Mouse (Mus musculus): ENCODE results near the gene Syne1. TPM values are rescaled to one million over a fixed set of nuclear protein-coding genes. Genes with fewer than 3 reads are reported as not detected.

The Syne1 gene
- polyA plus RNA-seq, 1 experiment from 2014 or later: 5.6 TPM

DNA sequence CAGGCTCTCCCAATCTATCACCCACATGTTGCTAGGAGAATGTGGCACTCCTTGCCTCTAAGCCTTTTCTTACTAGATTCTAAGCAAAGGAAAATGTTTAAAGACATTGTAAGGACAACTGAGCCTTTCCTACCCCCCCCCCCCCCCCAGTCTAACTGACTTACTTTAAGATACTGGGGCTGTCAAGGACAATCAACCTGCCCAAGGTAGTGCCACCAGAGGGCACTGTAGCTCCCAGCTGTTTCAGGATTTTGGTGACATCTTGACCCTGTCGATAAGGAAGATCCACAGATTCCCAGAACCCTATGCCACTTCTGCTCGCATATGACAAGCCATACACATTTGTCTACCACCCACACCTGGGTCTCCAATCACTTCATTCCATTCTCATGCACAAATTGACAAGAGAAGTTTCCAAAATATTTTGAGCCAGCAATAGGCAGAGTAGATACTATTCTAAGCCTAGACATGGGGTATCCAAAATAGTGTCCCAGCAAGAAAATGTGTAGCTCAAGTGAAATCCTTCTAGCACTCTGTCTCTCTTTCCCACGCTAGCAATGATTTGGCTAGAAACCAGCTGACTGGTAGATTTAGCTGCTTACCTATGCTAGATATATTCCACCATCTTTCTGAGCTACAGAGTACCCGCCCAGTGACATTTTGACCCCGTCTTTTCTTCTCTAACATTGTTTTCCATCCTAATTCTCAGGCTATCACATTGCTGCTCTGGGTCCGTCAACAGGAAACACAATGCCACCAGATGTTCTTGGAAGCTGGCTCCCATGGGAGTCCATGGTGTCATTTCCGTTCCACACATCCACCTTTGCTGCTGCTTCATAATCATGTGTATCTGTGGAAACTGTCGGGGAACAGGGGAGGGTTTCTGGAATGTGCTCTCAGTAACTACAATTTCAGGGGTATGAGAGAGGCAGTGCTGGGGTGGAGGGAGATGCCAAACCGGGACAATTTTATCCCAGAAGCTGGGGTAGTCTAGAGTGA, 70.4 kb downstream of the Syne1 start:
- H3K4me2 ChIP-seq: no peak overlapping the region
- no peak for ATAC-seq (replicated peaks; ENCODE audit: low FRiP score)
- H3K36me3 ChIP-seq: no peaks in the 10 kb centered on the region
- H3K4me1 ChIP-seq: no peaks in the 10 kb centered on the region
- no peak overlapping the region for H3K4me3 ChIP-seq (replicated peaks)
- H3K27me3 ChIP-seq: no peaks in the 10 kb centered on the region
- H3K27ac ChIP-seq: no peak overlapping the region
- WGBS: 74% methylated on average over 9 of the region's 9 CpGs
- no peak overlapping the region for H3K9ac ChIP-seq
- no peaks in the 10 kb centered on the region for H3K9me3 ChIP-seq (replicated peaks)

DNA sequence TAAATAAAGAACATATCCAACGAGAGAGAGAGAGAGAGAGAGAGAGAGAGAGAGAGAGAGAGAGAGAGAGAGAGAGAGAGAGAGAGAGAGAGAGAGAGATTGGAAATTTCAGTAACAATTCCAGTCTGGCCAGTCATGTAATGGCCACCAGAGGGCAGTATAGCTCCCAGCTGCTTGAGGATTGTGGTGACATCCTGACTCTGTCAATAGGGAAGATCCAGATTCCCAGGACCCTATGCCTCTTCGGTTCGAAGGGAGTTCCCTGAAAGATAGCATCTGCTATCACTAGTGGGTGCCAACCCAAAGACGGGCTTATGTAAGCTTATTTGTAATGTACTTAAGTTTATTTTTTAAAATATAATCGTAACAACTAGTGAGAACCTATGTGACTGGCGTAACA, 71.2 kb downstream of the Syne1 start:
- H3K9me3 ChIP-seq (replicated peaks): no peaks in the 10 kb centered on the region
- H3K4me3 ChIP-seq (replicated peaks): no peak overlapping the region
- ATAC-seq (replicated peaks; ENCODE audit: low FRiP score): no peak
- no peak overlapping the region for H3K4me2 ChIP-seq
- H3K27me3 ChIP-seq: no peaks in the 10 kb centered on the region
- no peaks in the 10 kb centered on the region for H3K36me3 ChIP-seq
- 67% methylated on average over 5 of the region's 6 CpGs for WGBS
- no peaks in the 10 kb centered on the region for H3K4me1 ChIP-seq
- H3K9ac ChIP-seq: no peak overlapping the region
- H3K27ac ChIP-seq: no peak overlapping the region

DNA sequence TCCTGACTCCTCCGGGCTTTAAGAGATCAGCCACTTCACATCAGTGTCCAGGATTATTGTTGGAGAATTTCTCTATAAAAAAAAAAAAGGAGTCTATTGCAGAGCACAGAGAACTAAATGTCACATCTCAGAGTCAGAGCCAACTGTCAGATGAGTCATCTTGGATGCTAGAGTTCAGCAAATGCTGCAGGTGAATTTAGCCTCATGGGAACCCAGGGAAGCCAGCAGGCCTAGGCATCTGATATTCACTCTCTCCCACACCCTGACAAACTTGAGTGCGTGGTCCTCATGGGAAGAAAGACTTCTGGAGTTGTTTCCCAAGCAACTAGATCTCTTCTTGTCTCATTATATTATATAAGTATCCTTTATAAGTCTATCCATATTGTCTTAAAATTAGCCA, 82.6 kb downstream of the Syne1 start:
- H3K9me3 ChIP-seq (replicated peaks): no peaks in the 10 kb centered on the region
- H3K4me1 ChIP-seq: no peaks in the 10 kb centered on the region
- no peak overlapping the region for H3K27ac ChIP-seq
- no peaks in the 10 kb centered on the region for H3K36me3 ChIP-seq
- no peak overlapping the region for H3K4me2 ChIP-seq
- WGBS: 80% methylated on average over 2 of the region's 2 CpGs
- H3K4me3 ChIP-seq (replicated peaks): no peak overlapping the region
- ATAC-seq (replicated peaks; ENCODE audit: low FRiP score): no peak
- no peak overlapping the region for H3K9ac ChIP-seq
- no peaks in the 10 kb centered on the region for H3K27me3 ChIP-seq

DNA sequence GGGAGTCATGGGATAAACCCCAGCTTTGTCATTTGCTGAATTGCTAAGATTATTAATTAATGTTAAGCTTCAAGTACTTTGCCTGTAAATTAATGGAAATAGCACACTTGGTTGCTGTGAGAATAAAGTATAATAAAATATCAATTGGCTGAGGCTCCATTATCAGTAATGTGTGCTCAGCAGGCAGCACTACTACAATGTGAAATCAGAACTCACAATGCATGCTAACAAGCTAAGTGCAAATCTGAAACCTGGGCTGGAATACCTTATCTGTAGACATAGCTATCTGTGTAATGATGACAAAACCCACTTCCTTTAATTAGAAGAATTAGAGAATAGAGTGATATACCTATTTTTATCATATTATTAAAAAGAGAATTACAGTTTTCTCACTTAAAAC, 97.5 kb downstream of the Syne1 start:
- ATAC-seq (replicated peaks; ENCODE audit: low FRiP score): no peak
- H3K4me3 ChIP-seq (replicated peaks): no peak overlapping the region

DNA sequence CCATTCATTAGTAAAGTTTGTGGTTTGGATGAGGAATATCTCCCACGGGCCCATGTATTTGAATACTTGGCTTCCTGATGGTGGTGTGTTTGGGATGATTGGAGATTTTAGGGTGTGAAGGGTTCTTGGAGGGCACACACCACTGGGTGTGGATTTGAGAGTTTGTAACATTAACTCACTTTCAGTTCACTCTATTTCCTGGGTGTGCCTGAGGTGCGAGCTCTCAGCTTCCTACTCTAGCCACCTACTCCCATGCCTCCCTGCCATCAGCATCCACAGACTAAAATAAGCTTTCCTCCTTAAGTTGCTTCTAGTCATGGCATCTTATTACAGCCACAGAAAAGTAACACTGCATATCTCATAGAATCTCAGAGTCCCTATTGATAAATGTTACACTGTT, 101.3 kb downstream of the Syne1 start:
- H3K9me3 ChIP-seq (replicated peaks): no peaks in the 10 kb centered on the region
- H3K9ac ChIP-seq: no peak overlapping the region
- no peak overlapping the region for H3K4me2 ChIP-seq
- no peak overlapping the region for H3K27ac ChIP-seq
- WGBS: 89% methylated on average over 2 of the region's 2 CpGs
- H3K4me1 ChIP-seq: no peaks in the 10 kb centered on the region
- H3K4me3 ChIP-seq (replicated peaks): no peak overlapping the region
- ATAC-seq (replicated peaks; ENCODE audit: low FRiP score): no peak
- H3K27me3 ChIP-seq: no peaks in the 10 kb centered on the region
- H3K36me3 ChIP-seq: no peaks in the 10 kb centered on the region

More for the DNA sequence above, 97.5 kb downstream of the Syne1 start:
- Histone ChIP-seq H3K36me3 (no peaks in the 10 kb centered on the region), H3K4me1 (no peaks in the 10 kb centered on the region), H3K27me3 (no peaks in the 10 kb centered on the region), H3K4me2 (no peak overlapping the region), H3K27ac (no peak overlapping the region), H3K9ac (no peak overlapping the region), H3K9me3 (replicated peaks) (no peaks in the 10 kb centered on the region)

DNA sequence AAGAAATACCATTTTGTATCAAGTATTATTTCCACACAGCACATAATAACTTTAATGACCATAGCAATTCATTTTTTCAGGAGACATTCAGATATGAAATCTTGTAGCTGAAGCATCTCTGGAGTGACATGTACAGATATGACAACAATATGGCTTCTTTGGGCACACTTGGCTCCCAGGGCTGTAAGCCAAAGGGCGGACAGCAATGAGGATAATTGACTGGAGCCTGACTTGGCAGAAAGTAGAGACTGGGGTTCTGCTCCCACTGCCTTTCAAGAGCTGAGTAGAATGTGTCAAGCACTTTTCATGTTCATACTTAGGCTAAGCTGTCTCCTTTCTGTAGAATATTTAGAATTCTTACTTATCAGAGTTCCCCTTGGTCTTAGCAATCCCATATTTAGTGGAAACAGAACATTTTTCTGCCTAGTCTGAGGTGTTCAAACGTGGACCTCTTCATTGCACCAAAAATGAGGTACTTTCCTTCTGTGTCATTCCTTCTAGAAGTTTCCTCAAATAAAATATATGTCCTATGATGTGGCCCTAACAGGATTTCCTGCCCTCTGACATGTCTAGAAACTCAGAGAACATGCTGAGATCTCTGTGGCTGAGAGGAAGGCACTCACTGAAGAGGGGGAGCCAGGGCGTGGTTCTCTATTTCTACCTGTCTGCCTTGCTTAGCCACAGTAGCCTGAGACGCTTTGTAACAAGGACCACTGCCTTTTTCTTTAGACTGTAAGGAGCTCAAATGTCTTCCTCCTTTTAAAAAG, 103.1 kb downstream of the Syne1 start:
- H3K4me3 ChIP-seq (replicated peaks): no peak overlapping the region
- H3K9me3 ChIP-seq (replicated peaks): no peaks in the 10 kb centered on the region
- ATAC-seq (replicated peaks; ENCODE audit: low FRiP score): no peak
- no peak overlapping the region for H3K4me2 ChIP-seq
- no peaks in the 10 kb centered on the region for H3K36me3 ChIP-seq
- no peak overlapping the region for H3K27ac ChIP-seq
- no peaks in the 10 kb centered on the region for H3K4me1 ChIP-seq
- no peaks in the 10 kb centered on the region for H3K27me3 ChIP-seq
- WGBS: 72% methylated on average over 4 of the region's 4 CpGs
- no peak overlapping the region for H3K9ac ChIP-seq

DNA sequence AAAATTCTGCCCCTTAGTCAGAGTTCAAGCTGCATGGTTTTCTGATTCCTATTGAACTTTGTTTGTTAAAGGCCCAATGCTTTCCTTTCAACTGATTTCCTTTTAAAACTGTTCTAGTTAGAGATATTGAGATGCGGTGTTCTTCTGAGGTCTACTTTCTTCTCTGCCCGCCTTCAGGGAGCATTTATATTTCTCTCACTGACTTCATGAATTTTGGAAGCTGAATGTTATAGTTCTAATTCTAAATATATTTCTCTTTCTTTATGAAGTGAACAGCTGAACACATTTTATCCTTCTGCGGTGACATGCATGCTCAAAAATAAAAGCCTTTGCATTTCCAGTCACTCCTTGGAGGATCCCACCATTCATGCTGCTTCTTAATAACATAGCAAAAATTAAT, 106.0 kb downstream of the Syne1 start:
- 95% methylated on average over 3 of the region's 3 CpGs for WGBS
- Histone ChIP-seq H3K36me3 (no peaks in the 10 kb centered on the region), H3K9me3 (replicated peaks) (no peaks in the 10 kb centered on the region), H3K27ac (no peak overlapping the region), H3K4me3 (replicated peaks) (no peak overlapping the region), H3K4me2 (no peak overlapping the region), H3K9ac (no peak overlapping the region), H3K4me1 (no peaks in the 10 kb centered on the region), H3K27me3 (no peaks in the 10 kb centered on the region)
- no peak for ATAC-seq (replicated peaks; ENCODE audit: low FRiP score)

DNA sequence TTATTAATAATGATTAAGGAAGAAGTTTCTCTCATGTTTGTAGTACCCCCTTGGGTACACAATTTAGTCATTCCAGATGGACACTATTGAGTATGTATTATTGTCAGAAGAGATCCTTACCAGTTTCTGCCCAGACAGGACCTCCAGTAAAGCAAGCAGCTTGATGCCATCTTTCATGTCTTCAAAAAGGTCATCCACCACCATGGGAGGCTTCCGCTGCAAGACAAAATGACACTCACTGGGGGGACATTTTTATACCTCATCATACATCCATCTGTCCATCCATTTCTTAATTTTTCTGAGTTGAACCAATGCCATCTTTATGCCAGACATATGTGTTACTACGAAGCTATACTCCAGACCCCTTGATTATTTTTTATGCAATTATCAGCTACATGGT, 108.3 kb downstream of the Syne1 start:
- no peak for ATAC-seq (replicated peaks; ENCODE audit: low FRiP score)
- 96% methylated on average over 2 of the region's 2 CpGs for WGBS
- H3K9ac ChIP-seq: no peak overlapping the region

DNA sequence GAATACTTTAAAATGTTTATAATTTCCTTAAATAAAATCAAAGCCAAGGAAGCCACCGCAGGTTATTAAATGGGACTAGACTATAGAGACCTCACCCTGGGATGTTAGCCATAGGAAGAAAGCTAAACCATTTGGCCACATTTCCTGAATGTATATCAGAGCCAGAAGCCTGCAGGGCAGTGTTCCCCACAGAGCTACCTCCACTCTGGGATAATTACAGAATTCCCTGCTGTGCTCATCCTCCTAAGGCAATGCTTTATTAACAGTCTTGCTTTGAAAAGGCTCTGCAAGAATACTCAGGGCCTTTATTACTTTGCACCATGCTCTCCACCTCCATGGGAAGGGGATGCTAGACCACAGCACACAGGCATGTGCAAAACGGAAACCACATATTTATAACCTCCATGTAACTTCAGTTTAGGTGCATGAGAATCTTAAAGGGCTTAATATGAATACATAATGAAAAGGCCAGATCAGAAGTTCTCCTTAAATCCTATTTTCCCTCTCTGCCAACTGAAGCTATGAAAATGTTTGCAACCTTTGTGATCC, 111.4 kb downstream of the Syne1 start:
- no peaks in the 10 kb centered on the region for H3K4me1 ChIP-seq
- no peak for ATAC-seq (replicated peaks; ENCODE audit: low FRiP score)
- H3K27ac ChIP-seq: no peak overlapping the region
- no peak overlapping the region for H3K9ac ChIP-seq
- no peaks in the 10 kb centered on the region for H3K9me3 ChIP-seq (replicated peaks)
- no peaks in the 10 kb centered on the region for H3K36me3 ChIP-seq
- WGBS: 56% methylated on average over 2 of the region's 2 CpGs
- H3K27me3 ChIP-seq: no peaks in the 10 kb centered on the region
- H3K4me3 ChIP-seq (replicated peaks): no peak overlapping the region
- no peak overlapping the region for H3K4me2 ChIP-seq

More for the DNA sequence above, 108.3 kb downstream of the Syne1 start:
- no peaks in the 10 kb centered on the region for H3K9me3 ChIP-seq (replicated peaks)
- no peaks in the 10 kb centered on the region for H3K4me1 ChIP-seq
- H3K27me3 ChIP-seq: no peaks in the 10 kb centered on the region
- no peak overlapping the region for H3K4me3 ChIP-seq (replicated peaks)
- H3K27ac ChIP-seq: no peak overlapping the region
- H3K4me2 ChIP-seq: no peak overlapping the region
- no peaks in the 10 kb centered on the region for H3K36me3 ChIP-seq

DNA sequence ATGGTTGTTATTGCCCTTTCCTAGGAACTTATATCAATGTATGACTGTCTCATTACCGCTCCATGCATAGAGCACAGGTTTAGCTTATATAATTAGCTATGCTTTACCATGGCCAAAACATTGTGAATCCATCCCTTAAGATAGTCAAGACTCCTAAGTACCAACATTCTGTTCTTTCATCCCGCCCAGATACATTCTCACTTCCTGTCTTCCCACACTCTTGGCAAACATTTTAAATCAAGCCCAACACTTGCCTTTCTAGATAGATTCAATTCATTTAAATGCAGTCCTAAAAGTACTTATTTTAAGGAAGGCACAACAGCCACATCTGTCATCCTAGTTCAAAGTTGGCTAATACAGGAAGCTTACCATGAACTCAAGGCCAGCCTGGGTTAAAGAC, 113.5 kb downstream of the Syne1 start:
- H3K9ac ChIP-seq: no peak overlapping the region
- no peak overlapping the region for H3K4me2 ChIP-seq
- H3K9me3 ChIP-seq (replicated peaks): no peaks in the 10 kb centered on the region
- no peaks in the 10 kb centered on the region for H3K36me3 ChIP-seq
- H3K27me3 ChIP-seq: no peaks in the 10 kb centered on the region
- no peak for ATAC-seq (replicated peaks; ENCODE audit: low FRiP score)
- no peaks in the 10 kb centered on the region for H3K4me1 ChIP-seq
- WGBS: 83% methylated on average over 2 of the region's 2 CpGs
- no peak overlapping the region for H3K27ac ChIP-seq
- H3K4me3 ChIP-seq (replicated peaks): no peak overlapping the region

DNA sequence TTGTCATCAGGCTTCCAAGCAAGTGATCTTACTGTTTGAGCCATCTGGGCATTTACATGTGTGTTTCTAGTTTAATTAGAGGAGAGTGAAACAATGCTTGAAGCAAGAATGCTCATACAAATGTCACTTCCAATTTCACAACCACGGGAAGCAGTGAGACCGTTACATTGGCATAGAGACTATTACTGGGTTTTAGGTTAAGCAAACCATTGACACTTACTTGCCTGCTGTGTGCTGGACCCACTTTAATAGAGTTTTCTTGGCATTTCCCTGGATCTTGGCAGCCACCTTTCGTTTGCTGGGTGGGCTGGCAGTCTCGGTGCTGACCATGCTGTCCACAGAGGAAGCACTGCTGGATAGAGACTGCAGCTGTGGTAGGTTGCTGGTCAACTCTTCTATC, 127.3 kb downstream of the Syne1 start:
- Histone ChIP-seq H3K9me3 (replicated peaks) (no peaks in the 10 kb centered on the region), H3K27me3 (no peaks in the 10 kb centered on the region), H3K27ac (no peak overlapping the region), H3K4me2 (no peak overlapping the region), H3K4me3 (replicated peaks) (no peak overlapping the region), H3K9ac (no peak overlapping the region), H3K36me3 (no peaks in the 10 kb centered on the region), H3K4me1 (no peaks in the 10 kb centered on the region)
- WGBS: 87% methylated on average over 4 of the region's 4 CpGs
- ATAC-seq (replicated peaks; ENCODE audit: low FRiP score): no peak

DNA sequence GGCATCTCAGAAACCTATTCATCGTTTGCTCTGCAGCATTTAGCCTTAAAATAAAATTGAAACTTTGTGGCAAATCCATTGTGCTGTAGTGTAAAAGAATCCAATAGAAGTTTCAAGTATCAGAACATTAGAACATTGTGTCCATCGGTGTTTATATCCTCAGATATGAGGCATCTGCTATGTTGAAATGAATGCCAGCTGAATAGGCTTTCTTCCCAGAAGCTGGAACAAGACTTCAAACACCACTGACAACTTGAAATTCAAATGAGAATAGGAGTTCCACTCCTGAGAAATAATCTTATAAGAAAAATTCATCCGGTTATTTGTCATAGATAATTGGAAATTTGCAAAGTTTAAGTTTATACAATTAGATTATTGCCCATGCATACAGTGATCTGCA, 135.6 kb downstream of the Syne1 start:
- H3K9ac ChIP-seq: no peak overlapping the region
- H3K9me3 ChIP-seq (replicated peaks): no peaks in the 10 kb centered on the region
- H3K4me3 ChIP-seq (replicated peaks): no peak overlapping the region
- WGBS: 86% methylated on average over 3 of the region's 3 CpGs
- ATAC-seq (replicated peaks; ENCODE audit: low FRiP score): no peak
- no peak overlapping the region for H3K4me2 ChIP-seq
- H3K4me1 ChIP-seq: no peaks in the 10 kb centered on the region
- H3K27me3 ChIP-seq: no peaks in the 10 kb centered on the region
- no peak overlapping the region for H3K27ac ChIP-seq
- no peaks in the 10 kb centered on the region for H3K36me3 ChIP-seq
